Mouse (Mus musculus) right cerebral cortex, postnatal 14 days (tissue): ENCODE results near the gene Vps18.

Experiments used
- DNase-seq: peaks from one replicate; pipeline ENCODE4 v3.0.0; 2022

Gene Vps18

GRCm38 (mm10) chr2:119292852-119293251 lies 4.3 kb downstream of the Vps18 start:
- DNase-seq = no peak

DNA sequence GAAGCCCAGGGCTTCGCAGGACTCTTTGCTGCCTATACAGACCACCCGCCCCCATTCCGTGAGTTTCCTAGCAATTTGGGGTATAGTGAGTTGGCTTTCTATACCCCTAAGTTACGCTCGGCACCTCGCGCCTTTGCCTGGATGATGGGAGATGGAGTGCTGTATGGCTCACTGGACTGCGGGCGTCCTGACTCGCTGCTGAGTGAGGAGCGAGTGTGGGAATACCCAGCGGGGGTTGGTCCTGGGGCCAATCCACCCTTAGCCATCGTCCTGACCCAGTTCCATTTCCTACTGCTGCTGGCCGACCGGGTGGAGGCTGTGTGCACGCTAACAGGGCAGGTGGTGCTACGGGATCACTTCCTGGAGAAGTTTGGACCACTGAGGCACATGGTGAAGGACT lies 4.8 kb downstream of the Vps18 start:
- DNase-seq = no peak

DNA sequence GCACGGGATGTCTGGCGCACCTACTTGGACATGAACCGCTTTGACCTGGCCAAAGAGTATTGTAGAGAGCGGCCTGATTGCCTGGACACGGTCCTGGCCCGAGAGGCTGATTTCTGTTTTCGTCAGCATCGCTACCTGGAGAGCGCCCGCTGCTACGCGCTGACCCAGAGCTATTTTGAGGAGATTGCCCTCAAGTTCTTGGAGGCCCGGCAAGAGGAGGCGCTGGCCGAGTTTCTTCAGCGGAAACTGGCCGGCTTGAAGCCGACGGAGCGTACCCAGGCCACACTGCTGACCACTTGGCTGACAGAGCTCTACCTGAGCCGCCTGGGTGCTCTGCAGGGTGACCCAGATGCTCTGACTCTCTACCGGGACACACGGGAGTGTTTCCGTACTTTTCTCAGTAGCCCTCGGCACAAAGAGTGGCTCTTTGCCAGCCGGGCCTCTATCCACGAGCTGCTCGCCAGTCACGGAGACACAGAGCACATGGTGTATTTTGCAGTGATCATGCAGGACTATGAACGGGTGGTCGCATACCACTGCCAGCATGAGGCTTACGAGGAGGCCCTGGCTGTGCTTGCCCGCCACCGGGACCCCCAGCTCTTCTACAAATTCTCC lies 5.3 kb downstream of the Vps18 start:
- DNase-seq = no peak

GRCm38 (mm10) chr2:119294411-119294810 lies 5.9 kb downstream of the Vps18 start:
- no peak for DNase-seq

- DNase-seq = no peak
Observed at GRCm38 (mm10) chr2:119296756-119297155, 8.2 kb downstream of the Vps18 start.

DNA sequence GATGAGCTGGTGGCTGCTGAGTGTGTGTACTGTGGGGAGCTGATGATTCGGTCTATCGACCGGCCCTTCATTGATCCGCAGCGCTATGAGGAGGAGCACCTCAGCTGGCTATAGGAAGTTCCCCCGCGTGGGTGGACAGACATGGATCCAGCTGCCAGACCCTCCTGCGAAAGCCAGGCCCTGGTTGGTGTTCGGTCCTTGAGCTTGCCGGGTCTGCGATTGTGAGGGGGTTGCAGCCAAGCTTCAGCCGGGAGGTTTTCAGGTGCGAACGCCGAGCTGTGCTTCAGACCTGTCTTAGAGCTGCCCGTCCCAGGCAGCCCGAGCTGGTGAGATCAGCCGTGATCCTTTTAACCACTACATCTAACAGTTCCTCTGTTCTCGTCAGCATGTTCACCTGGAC lies 9.0 kb downstream of the Vps18 start:
- no peak for DNase-seq

DNA sequence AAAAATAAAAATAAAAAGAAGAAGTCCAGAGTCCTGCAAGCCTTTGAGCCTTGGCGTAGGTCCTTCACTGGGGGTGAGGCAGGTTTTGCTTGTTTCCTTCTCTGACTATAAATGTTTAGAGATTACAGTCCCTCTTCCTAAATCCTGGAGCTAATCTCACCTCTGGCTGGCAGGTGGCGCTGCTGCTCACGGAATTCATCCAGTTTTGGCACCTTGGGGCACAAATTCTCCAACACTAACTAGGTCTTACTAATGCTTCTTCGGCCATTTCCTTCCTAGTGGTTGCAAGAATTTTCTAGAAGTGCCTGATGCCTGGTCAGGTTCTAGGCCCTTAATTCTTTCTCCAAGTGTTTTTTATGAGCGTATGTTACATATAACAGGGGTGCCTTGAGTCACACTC lies 9.8 kb downstream of the Vps18 start:
- DNase-seq = peak; percentile 62

GRCm38 (mm10) chr2:119298839-119299238 lies 10.3 kb downstream of the Vps18 start:
- no peak for DNase-seq

DNA sequence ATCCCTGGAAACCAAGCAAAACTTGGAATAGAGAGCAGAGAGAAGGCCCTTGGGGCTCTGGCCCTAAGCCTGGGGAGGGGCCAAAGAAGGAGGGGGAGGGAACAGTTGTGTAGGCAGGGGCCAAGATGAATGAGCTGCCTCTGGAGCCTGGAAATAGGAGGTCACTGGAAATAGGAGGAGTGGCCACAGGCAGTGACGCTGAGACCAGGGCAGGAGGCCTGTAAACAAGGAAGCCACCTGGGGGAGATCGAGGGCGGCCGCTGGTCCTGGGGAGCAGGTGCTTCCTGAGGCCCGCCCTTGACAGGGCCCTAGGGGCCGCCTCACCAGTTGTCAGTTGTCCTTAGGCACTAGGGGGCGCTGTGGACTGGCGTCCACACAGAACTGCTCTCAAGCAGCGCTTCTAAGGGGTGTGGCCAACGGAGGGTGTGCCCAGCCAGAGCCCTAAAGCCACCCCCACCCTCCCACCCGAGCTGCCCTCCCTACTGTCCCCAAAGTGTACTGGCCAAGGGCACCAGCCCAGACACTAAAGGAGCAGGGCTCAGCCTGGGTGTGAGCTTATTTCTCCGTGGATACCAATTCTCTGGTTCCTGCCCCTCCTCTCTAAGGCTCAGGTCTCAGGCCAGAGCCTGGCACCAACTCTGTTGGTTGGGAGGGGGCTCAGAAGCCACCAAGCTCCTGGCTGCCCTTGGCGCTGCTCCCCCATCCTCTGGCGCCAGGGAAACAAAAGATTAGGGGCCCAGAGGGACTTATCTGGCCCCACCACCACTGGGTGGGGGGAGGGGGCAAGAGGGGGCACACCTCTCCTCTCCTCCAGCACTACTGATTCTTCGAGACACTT lies 11.7 kb downstream of the Vps18 start:
- DNase-seq = peak; percentile 63

DNA sequence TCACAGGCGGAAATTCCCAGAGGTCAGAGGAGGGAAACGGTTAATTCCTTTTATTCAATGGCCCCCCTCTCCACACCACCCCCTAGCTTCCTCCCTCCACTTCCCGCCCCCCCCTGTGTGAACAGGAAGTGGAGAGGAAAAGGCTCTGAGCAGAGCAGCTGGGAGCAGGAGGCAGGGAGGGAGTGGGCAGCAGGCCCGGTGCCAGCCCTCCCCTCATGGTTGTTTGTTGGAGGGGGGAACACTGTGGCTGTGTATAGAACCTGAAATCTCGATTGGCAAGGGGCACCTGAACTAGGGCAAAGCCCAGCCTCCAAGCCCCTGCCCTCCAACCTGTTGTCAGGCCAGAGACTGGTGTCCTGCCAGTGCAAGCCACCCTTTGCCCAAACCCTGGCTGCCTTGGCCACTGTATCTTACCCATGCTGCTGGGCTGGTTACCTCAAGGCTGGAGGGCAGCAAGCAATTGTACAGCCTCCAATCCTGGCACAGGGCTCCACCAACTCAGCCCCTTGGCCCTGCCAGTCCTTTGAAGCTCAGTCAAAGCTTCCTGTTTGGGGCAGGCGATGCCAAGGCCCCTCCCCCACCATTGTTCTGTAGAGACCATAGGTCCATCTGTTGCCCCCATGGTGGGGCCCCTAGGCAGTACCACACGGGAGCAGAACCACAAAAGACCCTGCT lies 12.4 kb downstream of the Vps18 start:
- no peak for DNase-seq

DNA sequence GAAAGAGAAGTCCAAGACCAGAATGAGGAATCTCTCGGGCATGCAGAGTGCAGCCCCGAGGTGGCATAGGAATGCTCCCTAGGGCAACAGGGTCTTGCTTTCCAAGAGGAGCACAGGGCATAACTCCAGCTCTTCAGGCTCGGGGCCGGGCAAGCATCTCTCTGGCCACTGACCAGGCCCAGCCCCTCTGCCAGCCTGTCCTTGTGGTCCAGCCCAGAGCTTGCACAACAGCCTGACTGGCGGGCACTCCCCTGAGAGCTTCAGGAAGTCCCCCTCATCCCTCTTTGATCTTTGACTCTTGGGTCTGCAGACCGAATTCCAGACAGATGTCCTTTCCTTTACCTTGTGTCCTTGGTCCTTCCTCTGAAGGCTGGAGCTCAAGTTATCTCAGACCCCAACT lies 14.3 kb downstream of the Vps18 start:
- DNase-seq = no peak

DNA sequence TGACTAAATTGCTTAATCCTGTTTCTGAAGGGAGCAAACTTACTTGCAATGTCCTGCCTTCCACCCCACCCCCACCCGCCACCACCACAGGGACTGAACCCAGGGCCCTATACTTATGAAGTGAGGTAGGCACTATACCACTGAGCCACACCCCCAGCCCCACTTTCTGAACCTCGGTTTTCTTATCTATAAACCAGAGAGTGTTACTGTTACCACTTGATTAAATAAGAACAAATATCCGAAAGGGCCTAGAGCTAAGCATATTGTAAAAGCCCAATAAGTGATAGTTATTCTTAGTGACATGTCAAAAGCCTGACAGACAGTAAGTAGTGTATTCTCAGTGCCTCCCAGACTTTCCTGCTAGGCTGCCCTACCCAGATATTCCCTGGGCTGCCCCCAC lies 15.9 kb downstream of the Vps18 start:
- no peak for DNase-seq

- no peak for DNase-seq
Observed at GRCm38 (mm10) chr2:119304798-119305208, 16.3 kb downstream of the Vps18 start.

DNA sequence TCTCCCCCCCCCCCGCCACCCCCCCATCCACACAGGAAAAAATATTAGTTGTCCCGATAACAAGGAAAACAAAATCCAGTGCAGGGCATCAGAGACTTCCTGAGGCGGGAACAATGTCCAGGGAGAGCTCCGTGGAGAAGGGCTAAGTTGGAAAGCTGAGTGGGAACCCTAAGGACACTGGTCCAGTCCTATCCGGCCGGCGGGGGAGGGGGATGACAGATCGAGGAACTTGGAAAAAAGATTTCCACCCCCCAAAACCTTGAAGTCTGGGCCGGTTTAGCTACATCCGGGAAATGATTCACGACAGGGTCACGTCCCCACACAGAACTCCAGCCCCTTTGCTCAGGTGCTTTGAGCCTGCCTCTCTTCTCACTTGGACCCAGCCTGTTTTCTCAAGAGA lies 23.0 kb downstream of the Vps18 start:
- DNase-seq = no peak

- DNase-seq = no peak
Observed at GRCm38 (mm10) chr2:119312380-119312958, 23.9 kb downstream of the Vps18 start.

DNA sequence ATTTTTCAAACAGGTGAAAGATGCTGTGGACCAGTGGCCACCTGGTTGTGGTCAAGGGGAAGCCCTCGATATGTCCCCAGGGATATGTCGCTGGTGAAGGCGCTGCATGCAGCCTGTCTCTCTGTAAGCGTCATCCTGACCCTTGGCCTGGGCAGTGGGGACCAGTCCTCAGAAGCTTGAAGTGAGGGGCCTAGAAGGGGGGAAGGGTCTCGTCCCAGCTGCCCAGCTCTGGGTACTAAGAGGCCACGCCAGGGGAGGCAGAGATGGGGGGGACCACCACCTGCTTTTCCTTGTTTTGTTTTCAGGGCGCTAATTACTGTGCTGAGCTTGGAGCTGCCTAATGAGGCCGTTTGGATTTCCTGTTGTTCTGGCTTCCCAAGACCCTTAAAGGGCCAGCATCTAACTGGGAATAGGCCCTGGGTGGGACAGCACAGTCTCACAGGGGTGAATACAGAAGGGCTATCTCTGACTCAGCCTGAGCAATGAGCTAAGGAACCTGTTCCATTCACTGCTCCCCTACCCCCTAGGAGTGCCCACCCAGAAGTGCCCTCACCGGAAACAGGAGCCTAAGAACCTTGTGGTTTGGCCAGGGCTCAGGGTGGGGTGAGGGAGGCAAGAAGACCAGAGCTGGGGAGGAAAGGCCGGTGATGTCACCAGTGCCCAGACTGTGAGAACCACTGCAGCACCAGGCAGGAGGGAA lies 25.4 kb downstream of the Vps18 start:
- DNase-seq = no peak

DNA sequence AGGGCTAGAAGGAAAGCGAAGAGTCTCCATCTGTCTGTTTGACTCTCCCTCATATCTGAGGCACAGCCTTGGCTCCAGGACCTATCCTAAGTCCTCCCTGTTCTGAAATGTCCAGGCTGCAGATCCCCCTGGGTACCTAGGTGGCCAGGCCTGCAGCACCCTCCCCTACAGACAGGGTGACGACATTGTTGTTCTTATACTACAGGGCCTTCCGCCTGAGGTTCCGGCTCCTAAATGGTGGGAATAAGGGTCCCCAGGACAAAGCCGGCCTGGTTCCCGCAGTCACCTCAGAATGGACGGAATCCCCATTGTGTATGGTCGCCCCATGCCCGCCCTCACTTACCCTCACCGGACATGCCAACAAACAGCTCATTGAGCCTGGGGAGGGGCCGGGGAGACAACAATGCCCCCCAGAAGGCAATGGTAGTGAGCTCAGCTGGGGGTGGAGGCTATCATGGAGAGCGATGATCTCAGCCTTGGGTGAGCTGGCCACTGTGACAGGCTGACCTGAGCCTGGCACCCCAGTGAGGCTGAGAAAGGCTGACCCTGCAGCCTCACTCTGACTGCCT lies 26.3 kb downstream of the Vps18 start:
- DNase-seq = no peak

GRCm38 (mm10) chr2:119318043-119318710 lies 29.6 kb downstream of the Vps18 start:
- DNase-seq = no peak

DNA sequence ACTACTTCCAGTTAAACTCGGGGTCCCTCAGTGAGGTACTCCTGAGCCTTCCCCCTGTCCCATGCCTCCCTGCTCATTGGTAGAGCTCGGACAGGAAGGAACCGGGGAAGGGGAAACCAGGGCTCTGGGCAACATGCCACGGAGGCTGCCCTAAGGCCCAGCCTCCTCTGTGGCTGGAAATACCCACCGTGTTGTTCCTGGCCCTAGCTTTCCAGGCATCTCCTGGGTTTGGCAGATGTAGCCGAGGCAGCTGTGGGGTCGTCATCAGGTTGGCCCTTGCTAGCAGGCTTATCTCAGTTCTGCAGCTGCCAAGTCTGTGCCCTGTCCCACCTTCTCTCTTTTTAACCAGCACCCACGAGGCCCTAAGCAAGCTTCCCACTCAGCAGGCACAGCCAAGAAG lies 32.0 kb downstream of the Vps18 start:
- no peak for DNase-seq

DNA sequence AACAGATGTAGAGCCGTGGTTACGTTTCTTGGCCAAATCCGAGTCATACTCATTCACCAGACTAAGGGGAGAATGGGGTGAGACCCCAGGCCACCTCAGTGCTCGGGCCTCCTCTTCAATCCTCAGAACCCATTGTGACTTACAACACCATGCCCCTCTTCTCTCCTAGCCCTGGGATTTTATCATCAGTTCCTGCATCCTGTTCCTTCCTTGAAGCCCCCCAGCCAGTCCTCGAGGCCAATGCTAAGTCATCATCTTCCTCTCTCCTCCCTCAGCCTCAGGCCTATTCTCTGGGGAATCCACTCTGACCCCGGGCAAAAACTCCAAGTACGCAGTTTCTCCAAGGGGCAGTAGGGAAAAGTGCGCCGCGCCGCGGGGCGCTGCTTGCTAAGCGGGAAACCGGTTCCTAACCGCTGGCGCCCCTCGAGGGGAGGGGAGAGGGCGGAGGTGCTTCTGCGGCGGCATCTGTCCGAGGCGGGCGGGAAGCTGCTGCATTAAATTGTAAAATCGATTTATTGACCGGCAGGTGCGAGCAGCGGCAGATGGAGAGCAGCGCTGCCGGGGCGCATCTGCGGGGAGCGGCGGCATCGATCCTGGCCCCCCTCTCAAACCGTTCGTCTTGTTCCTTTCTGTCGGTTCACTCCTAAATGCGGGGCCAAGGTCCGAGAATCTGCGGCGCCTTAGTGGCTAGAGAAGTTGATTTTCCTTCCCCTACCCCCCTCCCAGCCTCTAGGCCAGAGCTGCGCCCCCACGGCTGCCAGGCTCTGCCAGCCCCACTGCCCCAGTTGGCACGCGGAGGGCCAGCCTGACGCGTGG lies 33.4 kb downstream of the Vps18 start:
- no peak for DNase-seq
